Mouse (Mus musculus) bone marrow macrophage, adult 2 months (primary cell): ENCODE results near the gene Col15a1. TPM values are rescaled to one million over a fixed set of nuclear protein-coding genes. Genes with fewer than 3 reads are reported as not detected.

Experiments
- H3K27ac ChIP-seq: 2 replicates; pipeline ENCODE4 v1.5.1; 2012; ENCODE audit warnings: low read depth, low read length; ENCODE audit not compliant: insufficient read depth
- H3K4me1 ChIP-seq: 2 replicates; pipeline ENCODE4 v1.6.1; 2012; ENCODE audit warnings: low read length; ENCODE audit not compliant: control insufficient read depth, insufficient read depth
- H3K4me3 ChIP-seq: 2 replicates; pipeline ENCODE4 v1.5.1; 2012; ENCODE audit warnings: mild to moderate bottlenecking, low read length, moderate library complexity; ENCODE audit not compliant: insufficient read depth
- CTCF ChIP-seq: IDR thresholded peaks from 2 replicates; pipeline ENCODE4 v1.5.1; 2012; ENCODE audit warnings: low read depth, mild to moderate bottlenecking, low read length, moderate library complexity
- POLR2A ChIP-seq: IDR thresholded peaks from 2 replicates; pipeline ENCODE4 v1.6.1; 2012; ENCODE audit warnings: mild to moderate bottlenecking, low read depth, low read length, borderline replicate concordance
- polyA plus RNA-seq: library from polyadenylated mRNA; stranded (reverse); fragments of >200 nt; gene quantifications from 2 replicates; pipeline ENCODE4 v1.2.4, GENCODE M21; 2012; ENCODE audit not compliant: missing spikeins, insufficient read depth, insufficient read length

The Col15a1 gene
- polyA plus RNA-seq, 1 experiment: 2.0 TPM

GRCm38 (mm10) chr4:47353416-47354111 is 145.6 kb downstream of the Col15a1 start:
- H3K27ac ChIP-seq: peak overlapping the region; percentile 70
- H3K4me3 ChIP-seq: peak overlapping the region; percentile 84
- no peak for TF ChIP-seq POLR2A
- no peak for TF ChIP-seq CTCF
- H3K4me1 ChIP-seq: peaks cover 37% of the 10 kb centered on the region

GRCm38 (mm10) chr4:47354304-47354703 is 146.3 kb downstream of the Col15a1 start:
- H3K27ac ChIP-seq: no peak overlapping the region
- TF ChIP-seq POLR2A (no peak), CTCF (no peak)
- H3K4me3 ChIP-seq: peak overlapping the region; percentile 84
- peaks cover 35% of the 10 kb centered on the region for H3K4me1 ChIP-seq

- Histone ChIP-seq H3K4me1 (peaks cover 32% of the 10 kb centered on the region), H3K27ac (no peak overlapping the region), H3K4me3 (no peak overlapping the region)
- TF ChIP-seq CTCF: no peak
- TF ChIP-seq POLR2A: no peak
Measured at GRCm38 (mm10) chr4:47362662-47363061, 154.7 kb downstream of the Col15a1 start.

Other genes starting within 250 kb of the Col15a1 start
- 0.74 TPM in 1 of 2 replicates, not detected in the other for gene Gabbr2, start 216.3 kb upstream of the Col15a1 start, polyA plus RNA-seq
- gene Anks6, start 150.7 kb upstream of the Col15a1 start, polyA plus RNA-seq: 1.7 and 2.4 TPM in 2 replicates
- gene Galnt12, start 116.3 kb upstream of the Col15a1 start, polyA plus RNA-seq: 10.0 and 11.8 TPM in 2 replicates
- gene Tgfbr1, start 145.1 kb downstream of the Col15a1 start, polyA plus RNA-seq: 52.0 and 52.1 TPM in 2 replicates